Mouse (Mus musculus) frontal cortex, postnatal 10 days (tissue): ENCODE data around the gene Prrt3.

ENCODE experiments used
- DNase-seq, 2 experiments: peaks; one replicate each; pipeline ENCODE4 v3.0.0; 2022; ENCODE audit warnings: low spot score in 2 of 2, mixed read lengths in 1 of 2

Gene Prrt3

GRCm38 (mm10) chr6:113501388-113502084 is at the start of gene Prrt3:
Gene Prrt3, minus strand, starts transcription at chr6:113501931.
- peak; percentile 68 to 75 for DNase-seq

GRCm38 (mm10) chr6:113543906-113544481 is 42.3 kb upstream of the Prrt3 start:
- DNase-seq, result no peak

GRCm38 (mm10) chr6:113541610-113542009 is 39.9 kb upstream of the Prrt3 start:
- no peak for DNase-seq

- no peak for DNase-seq
These were observed 33.2 kb upstream of the Prrt3 start for GRCm38 (mm10) chr6:113534886-113535285.

- DNase-seq, result no peak
These were observed 30.2 kb upstream of the Prrt3 start for GRCm38 (mm10) chr6:113531840-113532404.

- peak; percentile 80 to 91 for DNase-seq
These were observed 29.5 kb upstream of the Prrt3 start, which contains the start of the genes Emc3 and Fancd2 for GRCm38 (mm10) chr6:113530932-113531839. Gene Emc3, minus strand, starts transcription at chr6:113531652. Gene Fancd2, plus strand, starts transcription at chr6:113531682.

GRCm38 (mm10) chr6:113523420-113523819 is 21.7 kb upstream of the Prrt3 start:
- DNase-seq, result no peak

GRCm38 (mm10) chr6:113522310-113522709 is 20.6 kb upstream of the Prrt3 start:
- no peak for DNase-seq

GRCm38 (mm10) chr6:113517434-113518080 is 15.8 kb upstream of the Prrt3 start:
- no peak for DNase-seq

- no peak for DNase-seq
These were observed 12.9 kb upstream of the Prrt3 start for GRCm38 (mm10) chr6:113514600-113514999.

- no peak for DNase-seq
These were observed 12.2 kb upstream of the Prrt3 start for GRCm38 (mm10) chr6:113513944-113514343.

GRCm38 (mm10) chr6:113508947-113509280 is 7.2 kb upstream of the Prrt3 start:
- no peak for DNase-seq

- no peak for DNase-seq
These were observed 6.7 kb upstream of the Prrt3 start for GRCm38 (mm10) chr6:113508272-113508946.

GRCm38 (mm10) chr6:113507130-113507529 is 5.4 kb upstream of the Prrt3 start:
- DNase-seq, result no peak

- DNase-seq, result no peak
These were observed 4.0 kb upstream of the Prrt3 start for GRCm38 (mm10) chr6:113505689-113506088.

GRCm38 (mm10) chr6:113502801-113503200 is 1.1 kb upstream of the Prrt3 start:
- no peak for DNase-seq

GRCm38 (mm10) chr6:113499346-113499745 is 2.4 kb downstream of the Prrt3 start:
- no peak for DNase-seq

- peak in 1 of 2 experiments; percentile 32 for DNase-seq
These were observed 6.6 kb downstream of the Prrt3 start for GRCm38 (mm10) chr6:113495071-113495675.

GRCm38 (mm10) chr6:113494258-113494788 is 7.4 kb downstream of the Prrt3 start:
- peak; percentile 55 to 70 for DNase-seq
